Mouse (Mus musculus) C2C12 (cell line): Measurements from ENCODE around the gene A3galt2. TPM values are rescaled to one million over a fixed set of nuclear protein-coding genes. Genes with fewer than 3 reads are reported as not detected.

Experiments used
- H3K27me3 ChIP-seq: one replicate; pipeline ENCODE4 v1.6.1; 2011; ENCODE audit not compliant: control insufficient read depth, insufficient read depth, insufficient read length
- H3K36me3 ChIP-seq: one replicate; pipeline ENCODE4 v1.6.1; 2011; ENCODE audit not compliant: control insufficient read depth, insufficient read depth
- H3K4me3 ChIP-seq: one replicate; pipeline ENCODE4 v1.5.1; 2011; ENCODE audit warnings: mild to moderate bottlenecking, control low read depth; ENCODE audit not compliant: poor library complexity, insufficient read depth, severe bottlenecking
- H3K79me2 ChIP-seq: one replicate; pipeline ENCODE4 v1.6.1; 2011; ENCODE audit not compliant: control insufficient read depth, insufficient read depth
- H3K79me3 ChIP-seq: one replicate; pipeline ENCODE4 v1.6.1; 2011; ENCODE audit warnings: low read depth, control low read depth
- H3ac ChIP-seq: one replicate; pipeline ENCODE3; 2011; ENCODE audit warnings: low read depth; ENCODE audit not compliant: control insufficient read depth, insufficient read length
- CEBPB ChIP-seq: IDR thresholded peaks from one replicate; pipeline ENCODE4 v1.6.1; 2011; ENCODE audit warnings: low read depth, mild to moderate bottlenecking, control low read depth, moderate library complexity
- CTCF ChIP-seq: IDR thresholded peaks from one replicate; pipeline ENCODE4 v1.5.1; 2011; ENCODE audit not compliant: control insufficient read depth, insufficient read depth, insufficient read length
- FOSL1 ChIP-seq: IDR thresholded peaks from one replicate; pipeline ENCODE4 v1.8.0; 2011; ENCODE audit warnings: mild to moderate bottlenecking, low read length; ENCODE audit not compliant: poor library complexity, insufficient read depth, severe bottlenecking
- MAX ChIP-seq: IDR thresholded peaks from one replicate; pipeline ENCODE4 v1.6.1; 2011; ENCODE audit warnings: mild to moderate bottlenecking, control low read depth
- MYOD1 ChIP-seq: IDR thresholded peaks from one replicate; pipeline ENCODE4 v1.6.1; 2011; ENCODE audit warnings: low read depth; ENCODE audit not compliant: control insufficient read depth, insufficient read length
- MYOG ChIP-seq: IDR thresholded peaks from one replicate; pipeline ENCODE4 v1.6.1; 2011; ENCODE audit not compliant: control insufficient read depth, insufficient read length; ENCODE audit errors: extremely low read depth
- USF1 ChIP-seq: IDR thresholded peaks from one replicate; pipeline ENCODE4 v1.6.1; 2011; ENCODE audit warnings: low read depth, mild to moderate bottlenecking, control low read depth, moderate library complexity
- polyA plus RNA-seq: library from polyadenylated mRNA; unstranded; fragments of >200 nt; fragmentation: generic; extraction: Trizol; gene quantifications from one replicate; pipeline ENCODE4 v1.2.1, GENCODE M21; 2012; ENCODE audit warnings: missing spikeins

Gene A3galt2
- polyA plus RNA-seq, 1 experiment, result 0.15 TPM

GRCm38 (mm10) chr4:128745160-128745559, 10.0 kb upstream of the A3galt2 start:
- peaks cover 83% of the 10 kb centered on the region for H3K36me3 ChIP-seq
- H3K79me2 ChIP-seq, result peaks cover 63% of the 10 kb centered on the region
- H3K79me3 ChIP-seq, result peaks cover 38% of the 10 kb centered on the region
- TF ChIP-seq MYOD1 (no peak), USF1 (no peak), MAX (no peak), FOSL1 (no peak), CEBPB (no peak), MYOG (no peak), CTCF (no peak)
- H3K4me3 ChIP-seq, result no peak overlapping the region
- H3K27me3 ChIP-seq, result no peaks in the 10 kb centered on the region
- no peak overlapping the region for H3ac ChIP-seq

DNA sequence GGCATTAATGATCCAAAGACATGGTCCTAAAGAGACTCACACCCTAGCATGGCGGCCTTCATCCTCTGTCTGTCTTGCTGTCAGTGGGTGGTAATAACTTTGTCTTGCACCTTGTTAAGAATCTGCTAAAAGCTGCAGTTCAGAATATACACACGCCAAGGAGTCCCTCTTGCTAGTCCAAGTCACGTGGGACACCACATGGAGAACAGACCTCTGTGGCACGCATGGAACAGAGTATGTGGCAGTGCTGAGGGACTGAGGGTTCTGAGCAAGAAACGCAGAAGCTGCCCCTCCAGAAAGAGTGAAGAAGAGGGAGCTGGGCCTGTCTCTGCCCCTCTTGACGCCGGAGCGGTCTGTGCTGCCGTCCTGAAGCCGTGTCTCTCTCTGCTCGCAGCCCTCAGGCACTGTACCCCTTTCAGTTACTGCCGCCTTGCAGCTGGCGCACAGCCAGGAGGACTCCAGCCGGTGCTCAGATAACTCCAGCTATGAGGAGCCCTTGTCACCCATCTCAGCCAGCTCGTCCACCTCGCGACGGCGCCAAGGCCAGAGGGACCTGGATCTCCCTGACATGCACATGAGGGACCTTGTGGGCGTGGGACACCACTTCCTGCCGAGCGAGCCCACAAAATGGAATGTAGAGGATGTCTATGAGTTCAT, 7.4 kb upstream of the A3galt2 start:
- no peaks in the 10 kb centered on the region for H3K27me3 ChIP-seq
- H3K79me3 ChIP-seq, result peaks cover 12% of the 10 kb centered on the region
- H3K79me2 ChIP-seq, result peaks cover 37% of the 10 kb centered on the region
- no peak overlapping the region for H3ac ChIP-seq
- TF ChIP-seq CEBPB (no peak), USF1 (no peak), MYOD1 (no peak), FOSL1 (no peak), MYOG (no peak), MAX (no peak), CTCF (no peak)
- no peak overlapping the region for H3K4me3 ChIP-seq
- peaks cover 92% of the 10 kb centered on the region for H3K36me3 ChIP-seq

DNA sequence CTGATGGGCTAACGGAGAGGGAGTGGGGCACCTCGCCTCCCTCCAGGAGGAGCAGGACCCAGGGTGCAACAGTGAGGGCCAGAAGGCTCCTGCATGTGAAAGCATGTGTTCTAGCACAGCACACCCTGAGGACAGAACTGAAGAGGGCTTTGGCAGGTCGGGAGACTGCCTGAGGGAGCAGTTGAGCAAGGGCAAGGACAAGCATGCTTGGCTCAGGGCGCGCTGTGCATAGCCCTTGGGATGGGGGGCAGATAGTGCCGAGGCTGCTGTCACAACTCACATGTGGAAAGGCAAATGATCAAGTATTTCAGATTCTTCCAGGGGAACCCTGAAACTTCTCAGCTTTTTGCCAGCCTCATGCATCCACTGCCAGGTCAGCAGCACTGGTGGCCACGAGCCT, 6.9 kb upstream of the A3galt2 start:
- TF ChIP-seq MYOD1, result no peak
- no peak for TF ChIP-seq CEBPB
- no peak for TF ChIP-seq MYOG
- no peak for TF ChIP-seq CTCF
- TF ChIP-seq FOSL1, result no peak
- TF ChIP-seq MAX, result no peak
- TF ChIP-seq USF1, result no peak
- Histone ChIP-seq H3ac (no peak overlapping the region), H3K79me3 (peaks cover 7% of the 10 kb centered on the region), H3K27me3 (no peaks in the 10 kb centered on the region), H3K36me3 (peaks cover 98% of the 10 kb centered on the region), H3K79me2 (peaks cover 31% of the 10 kb centered on the region), H3K4me3 (no peak overlapping the region)

DNA sequence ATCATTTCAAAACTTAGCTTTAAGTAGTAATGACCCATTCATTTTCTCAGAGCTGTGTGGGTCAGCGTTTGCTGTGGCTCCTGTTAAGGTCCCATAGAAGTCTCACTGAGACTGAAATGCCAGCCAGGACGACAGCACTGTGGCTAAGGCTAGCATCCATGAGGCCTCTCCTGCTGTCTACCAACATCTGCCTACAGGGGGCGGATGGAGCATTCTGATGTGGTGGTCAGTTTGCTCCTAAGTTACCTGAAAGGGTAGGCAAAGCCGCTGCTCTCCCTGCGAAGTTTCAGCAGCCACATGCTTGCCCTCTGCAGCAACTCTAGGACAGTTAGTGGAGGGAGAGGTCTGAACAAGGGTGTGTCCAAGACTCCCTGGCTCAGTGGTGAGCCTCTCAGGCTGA, 4.2 kb upstream of the A3galt2 start:
- Histone ChIP-seq H3K36me3 (peaks cover 79% of the 10 kb centered on the region), H3K27me3 (no peaks in the 10 kb centered on the region), H3K79me2 (peaks cover 6% of the 10 kb centered on the region), H3K79me3 (no peaks in the 10 kb centered on the region), H3ac (no peak overlapping the region), H3K4me3 (no peak overlapping the region)
- TF ChIP-seq CTCF, result no peak
- TF ChIP-seq USF1, result no peak
- TF ChIP-seq MYOD1, result no peak
- no peak for TF ChIP-seq FOSL1
- TF ChIP-seq MAX, result no peak
- no peak for TF ChIP-seq CEBPB
- TF ChIP-seq MYOG, result no peak

GRCm38 (mm10) chr4:128752031-128752757, 3.0 kb upstream of the A3galt2 start:
- H3K27me3 ChIP-seq, result no peaks in the 10 kb centered on the region
- H3K79me2 ChIP-seq, result no peaks in the 10 kb centered on the region
- H3K36me3 ChIP-seq, result peaks cover 67% of the 10 kb centered on the region
- no peak overlapping the region for H3ac ChIP-seq
- TF ChIP-seq MAX (no peak), MYOD1 (no peak), USF1 (no peak), CTCF (no peak), CEBPB (no peak), FOSL1 (no peak), MYOG (no peak)
- H3K79me3 ChIP-seq, result no peaks in the 10 kb centered on the region
- H3K4me3 ChIP-seq, result no peak overlapping the region
